Mouse (Mus musculus) layer of hippocampus, postnatal 25 days (tissue): ENCODE results near the gene Plcd1. TPM values are rescaled to one million over a fixed set of nuclear protein-coding genes. Genes with fewer than 3 reads are reported as not detected.

Experiments used
- DNase-seq, 2 experiments: peaks; one replicate each; pipeline ENCODE4 v3.0.0; 2022; ENCODE audit warnings: mixed read lengths in 2 of 2, low spot score in 1 of 2; ENCODE audit errors: extremely low spot score in 1 of 2
- total RNA-seq, 2 experiments: library from RNA; stranded (reverse); gene quantifications; 2 replicates each; pipeline ENCODE4 v1.2.3; 2021

Plcd1 gene
- 10 to 100 TPM in 1 of 2 experiments, 1 to 10 TPM in 1; 7.8 to 11.4 TPM for total RNA-seq

GRCm38 (mm10) chr9:119093419-119094295 lies at the start of gene Plcd1:
TSS of gene Plcd1 (minus strand) at chr9:119093502.
- DNase-seq, result peak; percentile 71 to 72

DNA sequence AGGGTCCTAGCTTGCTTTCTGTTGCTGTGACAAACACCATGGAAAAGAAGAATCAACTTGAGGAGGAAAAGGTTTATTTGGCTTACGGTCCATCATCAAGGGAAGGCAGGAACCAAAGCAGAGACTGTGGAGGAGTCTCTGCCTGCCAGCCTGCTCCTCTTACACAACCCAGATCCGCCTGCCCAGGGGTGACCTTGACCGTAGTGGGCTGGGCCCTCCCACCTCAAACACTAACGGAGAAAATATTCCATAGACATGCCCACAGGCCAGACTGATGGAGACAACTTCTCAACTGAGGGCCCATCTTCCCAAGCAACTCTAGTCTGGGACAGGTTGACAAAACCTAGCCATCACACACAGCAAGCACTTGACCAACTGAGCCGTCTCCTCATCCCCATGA lies 48.8 kb upstream of the Plcd1 start:
- DNase-seq, result no peak

- no peak for DNase-seq
Observed at GRCm38 (mm10) chr9:119138836-119139235, 45.5 kb upstream of the Plcd1 start.

GRCm38 (mm10) chr9:119130692-119131091 lies 37.4 kb upstream of the Plcd1 start:
- no peak for DNase-seq

DNA sequence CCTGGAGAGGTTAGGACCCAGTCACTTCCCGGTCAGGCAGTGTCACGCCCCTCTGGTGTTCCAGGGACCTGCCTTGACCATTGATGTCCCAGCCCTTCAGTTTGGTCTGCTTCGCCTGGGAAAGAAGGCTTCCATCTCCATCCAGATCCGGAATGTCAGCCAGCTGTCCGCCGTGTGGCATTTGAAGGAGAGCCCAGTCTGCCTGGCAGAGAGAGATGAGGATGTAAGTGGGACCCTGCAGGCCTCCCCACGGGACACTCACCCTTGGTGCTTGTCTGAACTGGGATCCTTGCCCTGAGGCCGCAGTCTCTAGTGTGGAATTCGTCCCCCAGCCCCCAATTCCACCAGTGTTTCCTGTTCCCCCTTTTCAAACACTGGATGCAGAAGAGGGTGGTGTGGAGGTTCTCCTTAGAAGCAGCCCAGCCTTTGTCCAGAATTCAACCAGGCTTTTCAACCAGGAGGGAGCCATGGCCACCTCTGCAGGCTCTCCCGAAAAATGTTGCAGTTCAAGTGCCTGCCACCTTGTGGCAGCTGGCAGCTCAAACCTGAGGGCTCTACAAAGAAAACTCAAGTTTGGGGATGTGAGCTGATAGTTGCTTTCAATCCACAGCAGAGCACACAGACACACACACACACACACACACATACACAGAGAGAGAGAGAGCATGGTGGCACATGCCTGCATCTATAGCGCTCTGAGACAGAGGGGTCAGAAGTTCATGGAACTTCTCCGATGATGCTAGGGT lies 35.3 kb upstream of the Plcd1 start:
- no peak for DNase-seq

- no peak for DNase-seq
Observed at GRCm38 (mm10) chr9:119122596-119123369, 29.5 kb upstream of the Plcd1 start.

- no peak for DNase-seq
Observed at GRCm38 (mm10) chr9:119120168-119120560, 26.9 kb upstream of the Plcd1 start.

DNA sequence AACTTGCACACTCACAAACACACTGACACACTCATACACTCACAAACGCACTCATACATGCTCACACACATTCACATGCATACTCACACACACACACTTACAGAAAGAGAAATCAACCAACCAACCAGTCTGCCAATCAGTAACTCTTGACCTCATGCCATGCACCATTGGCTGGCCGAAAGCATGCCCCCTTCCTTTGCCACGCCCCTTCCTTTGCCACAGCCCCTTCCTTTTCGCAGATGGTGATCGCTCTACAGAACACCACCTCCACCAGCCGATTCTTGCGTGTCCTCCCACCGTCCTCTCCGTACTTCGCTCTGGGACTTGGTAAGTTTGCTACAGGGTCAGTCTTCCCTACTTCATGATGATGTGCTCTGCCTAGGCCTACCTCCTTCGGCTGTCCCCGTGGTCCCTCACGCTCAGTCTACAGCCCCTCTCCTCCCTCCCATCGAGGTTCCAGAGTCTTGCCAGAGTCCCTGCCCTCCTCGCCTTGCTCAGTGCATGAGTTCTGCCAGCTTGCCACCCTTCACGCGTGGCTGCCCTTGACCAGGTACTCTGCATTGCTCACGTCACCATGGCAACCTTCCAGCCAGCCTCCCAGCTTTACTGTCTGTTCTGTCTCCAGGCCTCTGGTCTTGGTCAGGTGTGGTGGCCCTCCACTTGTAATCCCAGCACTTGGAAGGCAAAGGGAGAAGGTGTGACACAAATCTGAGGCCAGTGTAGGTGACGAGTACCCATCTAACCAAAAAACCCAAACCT lies 26.3 kb upstream of the Plcd1 start:
- no peak for DNase-seq

GRCm38 (mm10) chr9:119114911-119115310 lies 21.6 kb upstream of the Plcd1 start:
- no peak for DNase-seq

GRCm38 (mm10) chr9:119110640-119111039 lies 17.3 kb upstream of the Plcd1 start:
- no peak for DNase-seq

GRCm38 (mm10) chr9:119109685-119110353 lies 16.5 kb upstream of the Plcd1 start:
- DNase-seq, result no peak

- DNase-seq, result no peak
Observed at GRCm38 (mm10) chr9:119107566-119107965, 14.3 kb upstream of the Plcd1 start.

GRCm38 (mm10) chr9:119102783-119103113 lies 9.4 kb upstream of the Plcd1 start:
- DNase-seq, result no peak

GRCm38 (mm10) chr9:119101992-119102782 lies 8.9 kb upstream of the Plcd1 start, which contains the start of gene Dlec1:
TSS of gene Dlec1 (plus strand) at chr9:119102478.
- DNase-seq, result peak; percentile 54 to 60

DNA sequence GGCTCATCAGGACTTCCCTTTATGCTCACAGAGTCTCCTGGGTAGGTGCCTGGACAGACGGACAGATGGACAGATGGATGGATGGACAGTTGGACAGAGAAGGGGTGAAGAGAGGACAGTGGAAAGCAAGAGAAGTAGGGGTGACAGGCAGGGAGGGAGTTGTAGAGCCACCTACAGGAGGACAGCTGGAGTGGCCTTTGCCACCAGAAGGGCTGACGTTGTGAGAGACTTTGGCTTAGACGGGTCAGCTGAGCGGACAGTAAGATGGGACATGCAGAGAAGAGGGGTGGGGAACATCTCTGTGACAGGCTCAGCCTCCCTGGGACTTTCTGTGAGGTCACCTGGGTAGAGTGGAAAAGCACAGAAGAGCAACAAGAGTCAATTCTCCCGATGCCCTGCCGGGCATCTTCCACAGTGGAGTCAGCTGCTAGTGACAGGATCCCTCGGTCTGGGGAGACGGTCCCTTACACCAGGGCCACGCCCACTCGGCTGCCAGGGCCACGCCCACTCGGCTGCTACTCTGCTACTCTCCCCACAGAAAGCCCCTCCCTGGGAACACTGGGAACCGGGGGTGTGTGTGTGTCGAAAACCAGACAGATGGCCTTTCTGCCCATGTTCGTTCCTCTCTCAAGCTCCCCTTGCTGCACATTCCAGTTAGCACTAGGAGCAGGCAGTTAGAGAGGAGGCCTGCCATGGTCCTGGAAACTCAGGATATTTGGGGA lies 7.0 kb upstream of the Plcd1 start:
- peak; percentile 34 to 47 for DNase-seq

DNA sequence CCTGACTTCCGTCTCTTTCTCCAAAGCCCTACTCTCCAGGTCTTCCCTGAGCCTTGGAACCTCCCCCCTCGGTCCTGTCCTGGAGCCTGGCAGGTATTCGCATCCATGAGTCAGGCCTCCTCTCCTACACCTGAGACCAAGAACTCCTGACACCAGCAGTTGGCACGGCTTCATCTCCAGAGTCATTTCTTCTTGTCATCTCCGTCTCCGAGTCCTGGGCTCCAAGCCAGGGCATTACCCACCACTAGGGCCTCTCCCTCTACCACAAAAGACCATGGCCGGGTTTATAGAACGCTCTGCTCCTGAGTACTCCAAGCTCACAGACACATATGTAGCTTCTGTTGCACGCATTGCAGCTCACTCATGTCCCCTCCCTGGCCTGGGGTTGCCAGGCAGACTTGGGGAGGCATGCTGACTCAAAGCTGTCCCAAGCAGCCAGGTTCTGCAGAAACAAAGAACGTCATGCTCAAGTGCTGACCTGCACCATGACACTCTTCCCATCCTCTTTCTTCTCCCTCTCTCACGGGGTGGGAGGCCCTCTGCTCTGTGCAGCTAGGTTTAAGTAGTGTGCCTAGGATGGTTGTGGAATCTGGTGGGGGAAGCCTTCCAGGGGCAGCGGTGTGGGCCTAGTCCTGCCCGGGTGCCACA lies 1.3 kb upstream of the Plcd1 start:
- DNase-seq, result no peak
